Mouse (Mus musculus) bone marrow macrophage, adult 2 months (primary cell): ENCODE measurements around the gene Eftud2.

Experiments used
- CTCF ChIP-seq: IDR thresholded peaks from 2 replicates; pipeline ENCODE4 v1.5.1; 2012; ENCODE audit warnings: low read depth, mild to moderate bottlenecking, low read length, moderate library complexity
- POLR2A ChIP-seq: IDR thresholded peaks from 2 replicates; pipeline ENCODE4 v1.6.1; 2012; ENCODE audit warnings: mild to moderate bottlenecking, low read depth, low read length, borderline replicate concordance

- TF ChIP-seq CTCF (no peak), POLR2A (no peak)
These were observed 45.2 kb downstream of the Eftud2 start, which contains the start of gene Higd1b for GRCm38 (mm10) chr11:102835549-102835948.
